Mouse (Mus musculus) stomach, postnatal 0 days (tissue): ENCODE data around the gene C2cd4d. TPM values are rescaled to one million over a fixed set of nuclear protein-coding genes. Genes with fewer than 3 reads are reported as not detected.

Source experiments
- ATAC-seq: fragments of 200-750 bp; cut with Nextera tagmentation; 2 replicates; pipeline ENCODE4 v1.8.0; 2017; ENCODE audit not compliant: low FRiP score, low TSS enrichment
- DNase-seq: peaks from one replicate; pipeline ENCODE4 v3.0.0-alpha.2; 2016; ENCODE audit warnings: low spot score
- H3K27ac ChIP-seq: fragments of 300-500 bp; sonication (generic); replicated peaks from 2 replicates; pipeline ENCODE4 v1.5.1; 2014; ENCODE audit warnings: mild to moderate bottlenecking, control low read depth
- H3K27me3 ChIP-seq: fragments of 300-500 bp; sonication (generic); 2 replicates; pipeline ENCODE4 v1.6.1; 2014; ENCODE audit warnings: low read length; ENCODE audit not compliant: control insufficient read depth, insufficient read depth
- H3K36me3 ChIP-seq: fragments of 300-500 bp; sonication (generic); 2 replicates; pipeline ENCODE4 v1.6.1; 2014; ENCODE audit warnings: low read length, mixed read lengths; ENCODE audit not compliant: control insufficient read depth, insufficient read depth
- H3K4me1 ChIP-seq: fragments of 300-500 bp; sonication (generic); replicated peaks from 2 replicates; pipeline ENCODE4 v1.6.1; 2014; ENCODE audit warnings: antibody characterized with exemption; ENCODE audit not compliant: control insufficient read depth, insufficient read depth
- H3K4me2 ChIP-seq: fragments of 300-500 bp; sonication (generic); replicated peaks from 2 replicates; pipeline ENCODE4 v1.6.1; 2014; ENCODE audit warnings: low read depth, mild to moderate bottlenecking, control low read depth, moderate library complexity
- H3K4me3 ChIP-seq: fragments of 300-500 bp; sonication (generic); 2 replicates; pipeline ENCODE4 v1.5.1; 2014; ENCODE audit warnings: low read depth, low read length, control low read depth
- H3K9ac ChIP-seq: fragments of 300-500 bp; sonication (generic); 2 replicates; pipeline ENCODE4 v1.6.1; 2014; ENCODE audit warnings: mild to moderate bottlenecking, low read length, control low read depth, mixed read lengths
- H3K9me3 ChIP-seq: fragments of 300-500 bp; sonication (generic); 2 replicates; pipeline ENCODE4 v1.6.1; 2016; ENCODE audit warnings: low read length; ENCODE audit not compliant: control insufficient read depth
- CTCF ChIP-seq: IDR thresholded peaks from 2 replicates; pipeline ENCODE4 v1.5.1; 2016; ENCODE audit warnings: antibody characterized with exemption, low read depth, mild to moderate bottlenecking, moderate library complexity
- EP300 ChIP-seq: optimal IDR thresholded peaks from 2 replicates; pipeline ENCODE3; 2016; ENCODE audit warnings: antibody characterized with exemption
- WGBS: fragments of 180-500 bp; shearing (Covaris S2); extraction: QIAGEN DNeasy Blood & Tissue Kit; methylation state at CpG from one replicate; pipeline ENCODE4 v1.1.7; 2014; 5-methylcytosine and 5-hydroxymethylcytosine counted together
- polyA plus RNA-seq: library from polyadenylated mRNA; unstranded; fragments of >200 nt; fragmentation: Nextera tagmentation; extraction: Ambion mirVana; gene quantifications from 2 replicates; pipeline ENCODE4 v1.2.1, GENCODE M21; 2015

The C2cd4d gene
- 0.82 and 1.5 TPM in 2 replicates for polyA plus RNA-seq

DNA sequence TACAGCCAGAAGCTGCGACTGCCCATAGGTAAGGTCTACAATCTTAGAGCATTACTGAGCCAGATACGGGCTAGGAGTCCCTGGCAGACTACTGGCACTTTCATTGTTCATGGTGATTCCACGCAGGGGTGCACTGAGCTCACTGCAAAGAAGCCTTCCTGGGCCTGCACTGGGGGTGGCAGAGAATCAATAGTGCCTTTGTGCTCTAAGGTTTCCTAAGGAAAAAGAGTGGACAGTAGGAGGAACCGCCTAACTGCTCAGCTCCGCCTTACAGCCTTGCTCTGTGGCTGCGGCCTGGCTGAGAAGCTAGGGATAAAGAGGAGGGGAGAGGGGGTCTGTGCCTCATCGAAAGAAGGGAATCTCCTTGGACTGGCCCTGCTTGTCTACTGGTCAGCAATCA lies at the start of gene C2cd4d:
TSS of gene C2cd4d (plus strand) at position 301 of the 400 bp plus-strand sequence.
- 0 out of 2 replicates have a peak within 1 kb of the TSS, but pooled peaks have one; percentile 24 for H3K27ac ChIP-seq
- ATAC-seq: peak; percentile 30; the same call in 1 of the 2 replicates

DNA sequence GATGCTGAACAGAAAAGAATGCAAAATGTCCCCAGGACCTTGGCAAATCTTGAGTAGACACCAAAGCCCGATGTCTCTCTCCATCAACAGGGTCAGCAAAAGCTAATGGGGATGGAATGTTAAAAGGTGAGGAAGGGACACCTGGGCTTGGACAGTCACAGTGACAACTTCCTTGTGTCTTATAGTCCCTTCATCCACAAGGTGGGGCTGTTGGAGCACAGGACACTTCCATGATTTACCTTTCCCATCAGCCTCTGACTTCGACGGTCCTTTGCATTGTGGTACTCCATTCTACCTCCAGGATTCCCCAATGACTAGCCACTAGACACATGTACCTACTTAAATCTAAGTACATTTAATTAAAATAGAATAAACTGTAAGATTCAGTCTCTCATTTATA lies 33.6 kb upstream of the C2cd4d start:
- peak; percentile 38 for DNase-seq
- H3K4me2 ChIP-seq: no peak overlapping the region
- no peak overlapping the region for H3K27ac ChIP-seq
- no peaks in the 10 kb centered on the region; the same call in 1 of the 2 replicates for H3K36me3 ChIP-seq
- no peak overlapping the region for H3K4me3 ChIP-seq
- no peaks in the 10 kb centered on the region for H3K9me3 ChIP-seq
- 0 out of 2 replicates have a peak, but pooled peaks have one; percentile 47 for ATAC-seq
- WGBS: 63% methylated on average over 3 of the region's 3 CpGs
- H3K4me1 ChIP-seq: no peaks in the 10 kb centered on the region
- H3K27me3 ChIP-seq: no peaks in the 10 kb centered on the region
- no peak overlapping the region for H3K9ac ChIP-seq
- TF ChIP-seq EP300 (no peak), CTCF (peak; percentile 73)

More for the DNA sequence above, at the start of gene C2cd4d:
- Histone ChIP-seq H3K9ac (peak within 1 kb of the TSS; percentile 82), H3K4me2 (peak within 1 kb of the TSS; percentile 86), H3K4me3 (peak within 1 kb of the TSS; percentile 47), H3K36me3 (no peaks in the 10 kb centered on the region), H3K9me3 (no peaks in the 10 kb centered on the region), H3K4me1 (peaks cover 3% of the 10 kb centered on the region), H3K27me3 (no peaks in the 10 kb centered on the region)
- TF ChIP-seq CTCF: no peak
- no peak for TF ChIP-seq EP300
- 61% methylated on average over 7 of the region's 7 CpGs for WGBS
- DNase-seq: peak; percentile 32

DNA sequence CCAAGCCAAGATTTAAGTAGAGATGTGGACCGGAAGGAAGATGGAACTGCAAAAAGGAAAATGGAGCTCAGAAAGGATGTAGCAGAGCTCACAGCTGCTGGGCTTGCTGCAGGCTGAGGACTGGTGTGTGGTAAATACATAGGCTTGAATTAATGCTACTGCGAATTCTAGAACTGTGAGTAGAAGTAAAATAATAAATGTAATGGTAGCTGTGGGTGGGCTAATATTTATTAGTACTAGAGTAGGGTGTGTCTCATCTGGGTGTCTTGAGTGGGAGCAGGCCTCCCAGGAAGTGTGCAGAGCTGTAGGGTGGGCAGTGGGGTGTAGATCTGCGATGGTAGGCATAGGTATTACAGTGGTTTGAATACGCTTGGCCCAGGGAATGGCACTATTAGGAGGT lies 27.8 kb upstream of the C2cd4d start:
- Histone ChIP-seq H3K4me3 (no peak overlapping the region), H3K36me3 (no peaks in the 10 kb centered on the region), H3K4me2 (no peak overlapping the region), H3K27me3 (no peaks in the 10 kb centered on the region), H3K9me3 (no peaks in the 10 kb centered on the region), H3K27ac (no peak overlapping the region), H3K4me1 (no peaks in the 10 kb centered on the region), H3K9ac (no peak overlapping the region)
- DNase-seq (no peak), ATAC-seq (no peak)
- WGBS: 91% methylated on average over 4 of the region's 4 CpGs
- no peak for TF ChIP-seq EP300
- TF ChIP-seq CTCF: no peak

DNA sequence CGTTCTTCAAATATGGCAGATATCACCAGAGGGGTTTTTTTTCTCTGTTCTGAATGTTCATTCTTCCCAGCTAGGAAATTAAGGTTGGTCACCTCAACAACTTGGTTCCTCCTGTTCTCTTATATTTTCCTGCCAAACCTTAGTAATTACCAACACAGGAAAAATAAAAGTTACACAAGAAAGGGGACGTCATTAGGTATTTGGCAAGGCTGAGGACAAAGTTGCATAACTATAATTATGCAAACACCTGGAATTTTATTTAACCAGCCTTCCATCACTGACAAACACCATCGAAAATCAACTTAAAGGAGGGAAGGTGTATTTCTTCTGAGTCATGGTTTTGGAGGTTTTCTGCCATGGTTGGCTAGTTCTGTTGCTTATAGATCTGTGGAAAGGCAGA lies 23.7 kb upstream of the C2cd4d start:
- no peak overlapping the region for H3K4me3 ChIP-seq

DNA sequence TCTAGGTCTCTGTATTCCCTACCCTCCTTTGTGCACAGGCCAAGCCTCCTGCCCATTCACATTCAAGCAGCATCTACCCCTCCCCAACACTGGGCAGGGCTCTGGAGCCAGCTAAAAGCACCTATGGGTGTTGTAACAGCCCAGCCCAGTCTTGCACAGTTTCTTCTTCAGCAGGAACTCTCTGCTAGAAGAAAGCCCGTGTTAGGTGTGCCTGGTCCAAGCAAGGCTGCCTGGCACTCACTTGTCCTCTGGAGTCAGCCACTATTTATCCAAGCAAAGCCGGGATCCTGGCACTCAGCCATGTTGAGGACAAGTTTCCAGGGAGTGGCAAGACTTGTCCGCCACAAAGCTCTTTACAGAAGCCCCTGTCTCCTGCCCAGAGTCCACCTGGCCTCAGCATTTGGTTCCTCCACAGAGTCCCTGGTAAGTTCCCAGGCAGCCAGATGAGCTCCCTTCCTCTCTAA lies 20.2 kb upstream of the C2cd4d start, which contains the start of gene Them5:
TSS of gene Them5 (plus strand) at position 141 of the 464 bp plus-strand sequence.
- Histone ChIP-seq H3K9ac (no peak within 1 kb of the TSS), H3K27me3 (no peaks in the 10 kb centered on the region), H3K9me3 (no peaks in the 10 kb centered on the region), H3K4me2 (no peak within 1 kb of the TSS; the same call in 1 of the 2 replicates), H3K4me3 (no peak within 1 kb of the TSS), H3K36me3 (no peaks in the 10 kb centered on the region), H3K4me1 (no peaks in the 10 kb centered on the region), H3K27ac (peak within 1 kb of the TSS; percentile 65)
- ATAC-seq (peak; percentile 62), DNase-seq (peak; percentile 73)
- no peak for TF ChIP-seq EP300
- no peak for TF ChIP-seq CTCF
- WGBS: 27% methylated on average over 3 of the region's 3 CpGs

More for the DNA sequence above, 23.7 kb upstream of the C2cd4d start:
- Histone ChIP-seq H3K4me1 (no peaks in the 10 kb centered on the region), H3K4me2 (no peak overlapping the region), H3K36me3 (no peaks in the 10 kb centered on the region), H3K9ac (no peak overlapping the region), H3K9me3 (no peaks in the 10 kb centered on the region), H3K27me3 (no peaks in the 10 kb centered on the region), H3K27ac (no peak overlapping the region)
- TF ChIP-seq EP300 (no peak), CTCF (no peak)
- WGBS: 71% methylated on average over 3 of the region's 3 CpGs
- ATAC-seq (no peak), DNase-seq (no peak)

DNA sequence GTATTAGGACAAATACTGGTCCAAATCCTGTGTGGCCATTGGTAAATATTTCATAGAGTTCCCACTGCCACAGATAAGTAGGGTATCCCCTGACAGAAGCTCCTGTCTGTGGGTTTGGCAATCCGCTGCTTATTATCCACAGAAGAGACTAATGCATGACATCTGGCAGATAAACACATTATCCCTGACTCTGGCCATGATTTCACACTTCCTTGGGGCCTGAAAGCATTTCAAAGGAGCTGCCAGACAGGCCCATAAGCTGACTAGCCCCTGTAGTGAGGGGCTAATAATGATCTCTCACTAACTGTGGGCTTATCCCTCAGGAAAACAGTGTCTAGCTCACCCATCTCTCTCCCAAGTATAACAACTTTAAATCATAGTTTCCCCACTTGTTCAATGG lies 19.7 kb upstream of the C2cd4d start:
- TF ChIP-seq EP300 (no peak), CTCF (no peak)
- Histone ChIP-seq H3K9me3 (no peaks in the 10 kb centered on the region), H3K27me3 (no peaks in the 10 kb centered on the region), H3K9ac (no peak overlapping the region), H3K36me3 (no peaks in the 10 kb centered on the region), H3K27ac (no peak overlapping the region), H3K4me3 (no peak overlapping the region), H3K4me1 (no peaks in the 10 kb centered on the region), H3K4me2 (no peak overlapping the region)
- WGBS: 55% methylated on average over 1 of the region's 1 CpGs
- ATAC-seq (no peak), DNase-seq (no peak)
